Mouse (Mus musculus) intestine, embryonic 15.5 days (tissue): ENCODE measurements around the gene Ulk4. TPM values are rescaled to one million over a fixed set of nuclear protein-coding genes. Genes with fewer than 3 reads are reported as not detected.
"Not testable (repeated sequence)": the region's sequence is repeated elsewhere in the genome, so short reads cannot be mapped to it uniquely, and the experiment has no call there.

Experiments used
- ATAC-seq: fragments of 200-750 bp; cut with Nextera tagmentation; 2 replicates; pipeline ENCODE4 v1.8.0; 2017; ENCODE audit warnings: moderate TSS enrichment, moderate library complexity
- H3K27ac ChIP-seq: fragments of 300-500 bp; sonication (generic); 2 replicates; pipeline ENCODE4 v1.5.1; 2015; ENCODE audit warnings: mild to moderate bottlenecking, inconsistent platforms
- H3K27me3 ChIP-seq: fragments of 300-500 bp; sonication (generic); replicated peaks from 2 replicates; pipeline ENCODE4 v1.6.1; 2015; ENCODE audit warnings: inconsistent platforms
- H3K36me3 ChIP-seq: fragments of 300-500 bp; sonication (generic); 2 replicates; pipeline ENCODE4 v1.6.1; 2015; ENCODE audit warnings: inconsistent platforms
- H3K4me1 ChIP-seq: fragments of 300-500 bp; sonication (generic); replicated peaks from 2 replicates; pipeline ENCODE4 v1.6.1; 2015; ENCODE audit warnings: inconsistent platforms
- H3K4me2 ChIP-seq: fragments of 300-500 bp; sonication (generic); replicated peaks from 2 replicates; pipeline ENCODE4 v1.6.1; 2015; ENCODE audit warnings: mild to moderate bottlenecking, inconsistent platforms
- H3K4me3 ChIP-seq: fragments of 300-500 bp; sonication (generic); replicated peaks from 2 replicates; pipeline ENCODE4 v1.5.1; 2015; ENCODE audit warnings: inconsistent platforms
- H3K9ac ChIP-seq: fragments of 300-500 bp; sonication (generic); 2 replicates; pipeline ENCODE4 v1.6.1; 2015; ENCODE audit warnings: inconsistent platforms
- H3K9me3 ChIP-seq: fragments of 300-500 bp; sonication (generic); 2 replicates; pipeline ENCODE4 v1.6.1; 2016; ENCODE audit warnings: inconsistent platforms
- WGBS: fragments of 180-500 bp; shearing (Covaris S2); methylation state at CpG from one replicate; pipeline ENCODE4 v1.1.7; 2015; 5-methylcytosine and 5-hydroxymethylcytosine counted together
- polyA plus RNA-seq: library from polyadenylated mRNA; unstranded; fragments of >200 nt; fragmentation: Nextera tagmentation; extraction: Ambion mirVana; gene quantifications from 2 replicates; pipeline ENCODE4 v1.2.1, GENCODE M21; 2015

Gene Ulk4
- polyA plus RNA-seq, 1 experiment from 2014 or later, result 150 TPM

DNA sequence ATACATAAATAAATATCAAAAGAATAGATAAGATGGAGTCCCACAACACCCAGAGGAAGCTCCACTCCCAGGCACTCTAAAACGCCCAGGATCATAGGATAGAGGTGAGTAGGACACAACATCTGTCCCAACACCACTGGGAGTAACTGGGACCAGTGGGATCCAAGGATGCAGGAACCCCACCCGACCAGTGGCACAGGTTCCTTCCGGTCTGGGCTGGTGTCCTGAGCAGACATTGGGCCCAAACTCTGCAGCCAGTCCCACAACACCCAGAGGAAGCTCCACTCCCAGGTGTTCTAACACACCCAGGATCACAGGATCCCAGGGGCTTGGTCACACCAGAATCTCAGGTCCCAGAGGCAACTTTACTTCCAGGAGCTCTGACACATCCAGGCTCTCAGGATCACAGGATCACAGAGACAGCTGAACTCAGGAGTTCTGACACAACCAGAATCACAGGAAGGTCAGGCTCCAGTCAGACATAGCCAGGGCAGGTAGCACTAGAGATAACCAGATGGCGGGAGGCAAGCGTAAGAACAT, 77.8 kb downstream of the Ulk4 start:
- not testable (repeated sequence) for ATAC-seq, H3K4me2 ChIP-seq, H3K27ac ChIP-seq

DNA sequence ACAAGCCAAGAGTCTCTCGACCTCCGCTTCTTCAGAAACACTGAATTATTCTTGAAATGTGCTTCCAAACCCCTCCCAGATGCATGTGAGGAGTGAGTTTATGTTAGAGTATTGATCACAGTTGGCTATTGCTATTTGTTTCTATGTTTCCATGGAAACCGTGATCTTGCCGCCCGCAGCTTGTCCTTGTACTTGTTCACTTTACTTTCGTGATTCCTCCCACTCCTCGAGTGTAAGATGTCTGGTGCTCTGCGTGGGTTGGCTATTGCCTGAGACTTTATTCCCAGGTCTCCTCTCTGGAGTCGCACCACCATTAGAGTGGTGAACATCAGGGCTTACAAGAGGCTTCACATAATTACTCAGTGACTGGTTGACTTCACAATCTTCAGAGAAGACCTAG, 80.5 kb downstream of the Ulk4 start:
- H3K9ac ChIP-seq, result no peak overlapping the region
- no peak for ATAC-seq
- H3K4me3 ChIP-seq, result no peak overlapping the region
- H3K4me2 ChIP-seq, result no peak overlapping the region
- 0 out of 2 replicates have a peak, but pooled peaks cover 5% of the 10 kb centered on the region for H3K9me3 ChIP-seq
- no peaks in the 10 kb centered on the region for H3K27me3 ChIP-seq
- no peak overlapping the region for H3K27ac ChIP-seq
- 88% methylated on average over 9 of the region's 9 CpGs for WGBS
- no peaks in the 10 kb centered on the region for H3K36me3 ChIP-seq
- no peaks in the 10 kb centered on the region for H3K4me1 ChIP-seq

More for the DNA sequence above, 77.8 kb downstream of the Ulk4 start:
- H3K9me3 ChIP-seq, H3K4me1 ChIP-seq, H3K4me3 ChIP-seq, H3K9ac ChIP-seq, H3K27me3 ChIP-seq, H3K36me3 ChIP-seq: not testable (repeated sequence)
- WGBS, result 91% methylated on average over 5 of the region's 5 CpGs

DNA sequence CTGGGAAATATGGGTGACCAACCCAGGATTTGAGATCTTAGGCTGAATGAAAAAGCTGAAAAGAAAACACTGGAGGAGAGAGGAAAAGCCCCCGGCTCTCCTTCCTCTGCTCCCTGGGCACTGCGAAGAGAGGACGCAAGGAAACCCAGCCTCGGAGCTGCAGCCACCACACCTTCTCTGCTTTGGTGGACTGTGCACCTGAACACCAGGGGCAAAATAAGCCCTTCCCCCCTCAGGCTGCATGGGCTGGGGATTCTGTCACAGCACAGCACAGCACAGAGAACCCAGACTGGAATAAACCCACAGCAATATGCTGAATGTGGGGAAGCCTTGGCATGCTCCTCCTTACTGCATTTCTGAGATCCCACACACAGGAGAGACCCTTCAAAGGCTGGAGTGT, 81.9 kb downstream of the Ulk4 start:
- Histone ChIP-seq H3K4me1 (no peaks in the 10 kb centered on the region), H3K27ac (no peak overlapping the region), H3K4me2 (no peak overlapping the region), H3K27me3 (no peaks in the 10 kb centered on the region), H3K36me3 (no peaks in the 10 kb centered on the region), H3K9ac (no peak overlapping the region), H3K4me3 (no peak overlapping the region), H3K9me3 (0 out of 2 replicates have a peak, but pooled peaks cover 5% of the 10 kb centered on the region)
- ATAC-seq, result no peak
- WGBS, result 91% methylated on average over 4 of the region's 4 CpGs

DNA sequence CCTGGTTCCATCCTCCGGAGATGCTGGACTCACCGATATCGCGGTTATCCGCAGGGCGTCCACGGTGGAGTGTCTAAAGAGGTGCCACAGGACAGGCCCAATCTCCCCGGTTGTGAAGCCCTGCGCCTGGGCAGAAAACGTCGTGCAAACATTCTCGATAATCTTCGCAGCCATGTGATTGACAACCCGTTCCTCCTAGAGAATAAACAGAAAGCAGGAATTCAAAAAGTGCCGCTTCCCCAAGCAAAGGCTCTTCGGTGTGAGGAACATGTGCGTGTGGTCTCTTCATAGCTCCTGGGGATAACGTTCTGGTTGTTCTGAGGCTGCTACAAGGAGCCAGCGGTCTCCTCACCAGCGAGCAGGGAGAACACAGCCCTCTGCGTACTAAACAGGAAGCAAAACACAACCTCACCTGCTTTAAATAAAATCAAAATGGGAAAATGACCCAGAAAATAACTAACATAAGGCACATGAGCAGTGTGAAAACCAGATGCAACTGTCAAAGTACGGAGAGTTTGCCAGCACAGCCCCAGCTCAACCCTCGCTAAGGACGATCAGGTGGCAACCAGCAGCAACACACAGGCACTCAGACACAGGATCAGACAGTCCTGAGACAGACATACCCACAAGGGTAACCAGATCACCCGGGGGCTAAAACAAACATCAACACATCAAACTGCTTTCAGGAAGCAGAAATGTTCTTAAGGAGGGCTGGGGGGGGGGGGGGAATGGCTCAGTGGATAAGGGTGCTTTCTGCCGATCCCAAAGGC, 84.2 kb downstream of the Ulk4 start:
- Histone ChIP-seq H3K9ac (no peak overlapping the region), H3K36me3 (no peaks in the 10 kb centered on the region), H3K27me3 (no peaks in the 10 kb centered on the region), H3K4me2 (no peak overlapping the region), H3K4me1 (no peaks in the 10 kb centered on the region), H3K9me3 (0 out of 2 replicates have a peak, but pooled peaks cover 5% of the 10 kb centered on the region), H3K4me3 (no peak overlapping the region), H3K27ac (no peak overlapping the region)
- no peak for ATAC-seq
- WGBS, result 91% methylated on average over 26 of the region's 26 CpGs

DNA sequence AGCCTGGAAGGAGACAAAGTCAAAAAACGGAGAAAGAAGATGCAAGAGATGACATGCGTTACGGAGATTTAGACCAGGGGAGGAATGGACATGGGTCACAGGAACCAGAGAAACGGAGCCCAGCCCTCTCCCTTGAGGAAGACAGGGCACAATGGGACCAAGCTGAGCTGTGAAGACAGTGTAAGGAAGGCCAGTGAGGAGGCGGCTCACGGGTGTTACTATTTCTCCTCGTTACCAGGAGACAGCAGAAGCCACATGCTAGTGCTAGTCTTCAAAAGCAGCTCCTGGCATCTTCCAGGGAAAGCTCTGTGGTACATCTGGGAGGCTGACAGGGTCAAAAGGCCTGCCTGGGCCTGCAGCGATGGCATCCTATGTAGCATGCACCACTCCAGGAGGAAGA, 89.2 kb downstream of the Ulk4 start:
- no peaks in the 10 kb centered on the region for H3K4me1 ChIP-seq
- H3K9ac ChIP-seq, result no peak overlapping the region
- H3K4me2 ChIP-seq, result no peak overlapping the region
- no peaks in the 10 kb centered on the region for H3K36me3 ChIP-seq
- H3K4me3 ChIP-seq, result no peak overlapping the region
- no peaks in the 10 kb centered on the region for H3K27me3 ChIP-seq
- H3K9me3 ChIP-seq, result no peaks in the 10 kb centered on the region
- ATAC-seq, result no peak
- H3K27ac ChIP-seq, result no peak overlapping the region
- WGBS, result 86% methylated on average over 8 of the region's 8 CpGs

DNA sequence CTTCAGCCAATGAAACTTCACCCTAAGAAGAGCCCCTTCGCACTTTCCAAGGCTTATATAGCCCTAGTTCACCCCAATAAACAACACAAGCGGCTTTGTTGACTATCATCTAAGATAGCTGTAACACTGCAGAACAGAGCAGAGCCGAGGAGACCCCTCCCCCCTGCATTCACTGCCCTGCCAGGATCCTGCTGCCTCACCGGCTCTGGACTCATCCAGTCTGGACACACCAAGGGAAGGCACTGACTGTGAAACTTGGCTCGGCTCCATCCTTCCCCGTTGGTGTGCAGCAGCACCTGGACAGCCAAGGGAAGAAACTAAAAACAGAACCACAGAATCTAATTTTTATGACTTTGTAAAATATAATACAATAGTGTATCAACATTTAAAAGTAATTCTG, 91.2 kb downstream of the Ulk4 start:
- H3K4me2 ChIP-seq, result no peak overlapping the region
- no peaks in the 10 kb centered on the region for H3K4me1 ChIP-seq
- WGBS, result 38% methylated on average over 6 of the region's 6 CpGs
- no peak overlapping the region for H3K4me3 ChIP-seq
- no peak for ATAC-seq
- no peaks in the 10 kb centered on the region for H3K9me3 ChIP-seq
- H3K9ac ChIP-seq, result no peak overlapping the region
- no peaks in the 10 kb centered on the region for H3K36me3 ChIP-seq
- no peak overlapping the region for H3K27ac ChIP-seq
- no peaks in the 10 kb centered on the region for H3K27me3 ChIP-seq

DNA sequence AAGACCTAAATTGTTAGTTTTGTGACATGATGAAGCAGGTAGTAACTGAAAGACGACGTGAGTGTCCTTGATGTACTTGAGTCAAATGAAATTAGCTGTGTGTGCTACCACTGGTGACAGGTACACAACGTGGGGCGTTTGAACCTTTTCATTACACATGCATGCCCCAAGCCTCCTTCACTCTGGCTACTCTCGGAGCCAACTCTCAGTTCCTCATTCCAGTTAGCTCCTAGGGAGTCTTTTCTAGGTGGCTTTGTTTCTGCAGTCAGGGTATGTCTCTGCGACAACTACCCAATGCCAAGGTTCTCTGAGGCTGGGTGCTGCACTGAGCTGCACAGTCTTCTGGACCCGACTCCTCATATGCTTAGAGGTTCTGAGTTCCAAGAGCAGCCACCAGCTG, 100.6 kb downstream of the Ulk4 start:
- Histone ChIP-seq H3K4me2 (no peak overlapping the region), H3K36me3 (no peaks in the 10 kb centered on the region), H3K9me3 (no peaks in the 10 kb centered on the region), H3K27ac (no peak overlapping the region), H3K4me1 (no peaks in the 10 kb centered on the region), H3K9ac (no peak overlapping the region), H3K4me3 (no peak overlapping the region), H3K27me3 (no peaks in the 10 kb centered on the region)
- no peak for ATAC-seq
- WGBS, result 95% methylated on average over 7 of the region's 7 CpGs

DNA sequence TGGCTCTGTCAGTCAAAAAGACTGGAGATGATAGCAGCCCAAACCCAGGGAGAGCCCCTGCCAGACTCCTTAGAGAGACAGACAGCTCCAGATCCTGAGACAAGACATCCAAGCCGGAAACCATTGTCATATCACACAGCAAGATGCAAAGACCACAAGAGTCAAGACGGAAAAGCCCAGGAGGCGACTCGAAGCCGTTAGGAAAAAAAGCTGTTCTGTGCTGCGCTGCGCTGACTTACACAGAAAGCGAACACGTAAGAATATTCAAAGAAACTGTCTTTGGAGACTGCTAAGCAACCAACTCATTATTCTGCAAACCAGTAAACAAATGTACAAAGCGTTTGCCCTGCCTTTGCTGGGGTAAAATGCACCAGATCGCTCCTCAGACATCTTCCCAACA, 101.8 kb downstream of the Ulk4 start:
- no peaks in the 10 kb centered on the region for H3K27me3 ChIP-seq
- H3K36me3 ChIP-seq, result no peaks in the 10 kb centered on the region
- H3K27ac ChIP-seq, result no peak overlapping the region
- no peak for ATAC-seq
- 86% methylated on average over 11 of the region's 11 CpGs for WGBS
- H3K4me2 ChIP-seq, result no peak overlapping the region
- no peak overlapping the region for H3K4me3 ChIP-seq
- no peaks in the 10 kb centered on the region for H3K4me1 ChIP-seq
- H3K9ac ChIP-seq, result no peak overlapping the region
- H3K9me3 ChIP-seq, result no peaks in the 10 kb centered on the region

DNA sequence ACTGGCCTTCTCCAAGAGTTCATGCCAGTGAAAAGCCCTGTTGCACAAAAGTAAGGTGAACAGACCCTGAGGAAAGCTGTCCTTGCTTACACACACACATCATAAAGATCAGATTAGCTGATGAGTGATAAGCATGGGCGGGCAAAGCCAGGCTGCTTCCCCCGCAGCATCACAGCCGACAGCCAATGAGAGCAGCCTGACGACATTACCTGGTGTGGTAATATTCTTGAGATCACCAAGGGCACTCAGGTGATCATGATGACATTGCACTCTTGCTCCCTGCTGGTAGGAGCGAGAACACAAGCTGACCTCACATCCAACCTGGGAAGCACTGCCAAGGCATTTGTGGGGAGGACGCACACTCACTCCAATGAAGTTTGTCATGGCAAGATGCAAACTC, 104.9 kb downstream of the Ulk4 start:
- Histone ChIP-seq H3K9me3 (no peaks in the 10 kb centered on the region), H3K4me2 (no peak overlapping the region), H3K9ac (no peak overlapping the region), H3K4me1 (no peaks in the 10 kb centered on the region), H3K36me3 (no peaks in the 10 kb centered on the region), H3K27ac (no peak overlapping the region), H3K27me3 (no peaks in the 10 kb centered on the region), H3K4me3 (no peak overlapping the region)
- ATAC-seq, result no peak
- 83% methylated on average over 6 of the region's 6 CpGs for WGBS

DNA sequence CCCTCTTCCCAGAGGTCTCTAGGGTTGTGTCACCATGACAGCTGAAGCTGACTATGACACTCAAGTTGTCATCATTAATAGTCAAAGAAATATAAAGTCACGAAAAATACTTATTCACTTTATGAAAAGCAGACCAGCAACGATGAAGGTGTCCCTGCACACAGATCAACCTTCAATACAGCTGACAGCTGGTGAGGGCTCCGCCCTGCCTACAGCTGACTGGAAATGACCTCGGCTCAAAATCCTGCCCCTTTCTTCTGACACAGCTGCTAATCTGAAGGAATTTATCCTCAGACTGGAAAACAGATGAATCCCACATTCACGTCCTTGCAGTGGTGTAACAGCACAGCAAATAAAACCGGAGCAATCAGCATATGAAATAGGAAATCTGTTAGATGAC, 105.4 kb downstream of the Ulk4 start:
- H3K9ac ChIP-seq, result no peak overlapping the region
- no peaks in the 10 kb centered on the region for H3K36me3 ChIP-seq
- no peak overlapping the region for H3K27ac ChIP-seq
- no peaks in the 10 kb centered on the region for H3K27me3 ChIP-seq
- H3K4me2 ChIP-seq, result no peak overlapping the region
- ATAC-seq, result no peak
- no peaks in the 10 kb centered on the region for H3K4me1 ChIP-seq
- 71% methylated on average over 6 of the region's 6 CpGs for WGBS
- H3K4me3 ChIP-seq, result no peak overlapping the region
- H3K9me3 ChIP-seq, result no peaks in the 10 kb centered on the region

DNA sequence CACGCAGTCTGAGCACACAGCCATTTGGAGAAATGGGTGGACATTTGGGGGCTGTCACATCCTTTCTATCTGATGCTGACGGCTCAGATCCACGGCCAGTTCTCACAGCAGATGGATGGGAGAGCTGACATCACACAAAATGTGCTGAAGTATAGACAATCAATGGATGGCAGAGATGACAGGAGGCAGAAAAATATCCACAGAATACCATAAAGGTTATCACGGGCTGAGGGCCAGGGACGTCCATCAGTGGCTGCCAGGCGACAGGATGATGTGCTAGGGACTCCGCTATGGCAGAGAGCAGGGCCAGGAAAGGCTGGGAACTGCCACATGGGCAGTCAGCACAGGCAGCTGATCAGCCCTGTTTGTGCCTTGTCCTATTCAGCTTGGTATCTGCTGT, 112.4 kb downstream of the Ulk4 start:
- H3K4me2 ChIP-seq, result no peak overlapping the region
- H3K36me3 ChIP-seq, result no peaks in the 10 kb centered on the region
- no peak for ATAC-seq
- no peaks in the 10 kb centered on the region for H3K9me3 ChIP-seq
- no peak overlapping the region for H3K4me3 ChIP-seq
- no peaks in the 10 kb centered on the region for H3K4me1 ChIP-seq
- no peak overlapping the region for H3K27ac ChIP-seq
- WGBS, result 84% methylated on average over 7 of the region's 7 CpGs
- H3K9ac ChIP-seq, result no peak overlapping the region
- H3K27me3 ChIP-seq, result no peaks in the 10 kb centered on the region

DNA sequence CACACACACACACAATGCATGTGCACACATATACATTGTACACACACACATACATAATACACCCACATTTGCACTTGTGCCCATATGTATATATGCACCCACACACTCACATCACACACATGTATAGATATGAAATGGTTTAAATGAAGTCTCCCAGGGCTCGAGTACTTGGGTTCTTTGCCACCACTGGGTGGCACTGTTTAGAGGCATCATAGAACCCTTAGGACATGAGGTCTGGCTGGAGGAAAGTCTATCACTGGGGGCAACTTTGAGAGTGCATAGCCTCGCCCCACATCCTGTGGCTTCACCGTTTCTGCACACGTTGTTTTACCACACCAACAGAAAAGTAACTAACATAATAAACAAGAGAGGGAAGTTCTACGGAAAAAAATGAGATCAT, 114.2 kb downstream of the Ulk4 start:
- Histone ChIP-seq H3K4me3 (no peak overlapping the region), H3K36me3 (no peaks in the 10 kb centered on the region), H3K4me1 (no peaks in the 10 kb centered on the region), H3K9me3 (no peaks in the 10 kb centered on the region), H3K27ac (no peak overlapping the region), H3K27me3 (no peaks in the 10 kb centered on the region), H3K9ac (no peak overlapping the region), H3K4me2 (no peak overlapping the region)
- no peak for ATAC-seq
- WGBS, result 45% methylated on average over 5 of the region's 5 CpGs
